Mouse (Mus musculus): ENCODE results near the gene Grap2. TPM values are rescaled to one million over a fixed set of nuclear protein-coding genes. Genes with fewer than 3 reads are reported as not detected.
"Not testable (repeated sequence)": the region's sequence is repeated elsewhere in the genome, so short reads cannot be mapped to it uniquely, and the experiment has no call there.

The Grap2 gene
- total RNA-seq, 2 experiments from 2014 or later: 0.28 to 0.74 TPM

GRCm38 (mm10) chr15:80565106-80565665 lies 7.2 kb upstream of the Grap2 start, which contains the start of gene Enthd1:
Gene Enthd1 (minus strand): TSS chr15:80565156.
- no peak for DNase-seq (ENCODE audit: extremely low spot score in 1 of 2, low spot score in 1 of 2)

- DNase-seq (ENCODE audit: extremely low spot score in 1 of 2, low spot score in 1 of 2): no peak
Observed at GRCm38 (mm10) chr15:80566696-80567095, 5.7 kb upstream of the Grap2 start.

- no peak for DNase-seq (ENCODE audit: extremely low spot score in 1 of 2, low spot score in 1 of 2)
Observed at GRCm38 (mm10) chr15:80567139-80567538, 5.3 kb upstream of the Grap2 start.

GRCm38 (mm10) chr15:80567731-80568130 lies 4.7 kb upstream of the Grap2 start:
- no peak for DNase-seq (ENCODE audit: extremely low spot score in 1 of 2, low spot score in 1 of 2)

GRCm38 (mm10) chr15:80569205-80569604 lies 3.2 kb upstream of the Grap2 start:
- no peak for DNase-seq (ENCODE audit: extremely low spot score in 1 of 2, low spot score in 1 of 2)

GRCm38 (mm10) chr15:80570226-80570625 lies 2.2 kb upstream of the Grap2 start:
- no peak for DNase-seq (ENCODE audit: extremely low spot score in 1 of 2, low spot score in 1 of 2)

- DNase-seq (ENCODE audit: extremely low spot score in 1 of 2, low spot score in 1 of 2): no peak
Observed at GRCm38 (mm10) chr15:80571611-80572010, 783 bp upstream of the Grap2 start.

GRCm38 (mm10) chr15:80572811-80573520 lies 572 bp downstream of the Grap2 start:
- DNase-seq (ENCODE audit: extremely low spot score in 1 of 2, low spot score in 1 of 2): no peak

- no peak for DNase-seq (ENCODE audit: extremely low spot score in 1 of 2, low spot score in 1 of 2)
Observed at GRCm38 (mm10) chr15:80574211-80575040, 2.0 kb downstream of the Grap2 start.

GRCm38 (mm10) chr15:80575817-80576370 lies 3.5 kb downstream of the Grap2 start:
- DNase-seq (ENCODE audit: extremely low spot score in 1 of 2, low spot score in 1 of 2): no peak

GRCm38 (mm10) chr15:80576415-80576994 lies 4.1 kb downstream of the Grap2 start:
- DNase-seq (ENCODE audit: extremely low spot score in 1 of 2, low spot score in 1 of 2): no peak

GRCm38 (mm10) chr15:80577166-80577960 lies 5.0 kb downstream of the Grap2 start:
- no peak for DNase-seq (ENCODE audit: extremely low spot score in 1 of 2, low spot score in 1 of 2)

- no peak for DNase-seq (ENCODE audit: extremely low spot score in 1 of 2, low spot score in 1 of 2)
Observed at GRCm38 (mm10) chr15:80579121-80579520, 6.7 kb downstream of the Grap2 start.

GRCm38 (mm10) chr15:80580585-80580984 lies 8.2 kb downstream of the Grap2 start:
- DNase-seq (ENCODE audit: extremely low spot score in 1 of 2, low spot score in 1 of 2): not testable (repeated sequence)

- no peak for DNase-seq (ENCODE audit: extremely low spot score in 1 of 2, low spot score in 1 of 2)
Observed at GRCm38 (mm10) chr15:80582581-80583495, 10.4 kb downstream of the Grap2 start.

- DNase-seq (ENCODE audit: extremely low spot score in 1 of 2, low spot score in 1 of 2): no peak
Observed at GRCm38 (mm10) chr15:80586296-80586695, 13.9 kb downstream of the Grap2 start.

GRCm38 (mm10) chr15:80590641-80591040 lies 18.2 kb downstream of the Grap2 start:
- DNase-seq (ENCODE audit: extremely low spot score in 1 of 2, low spot score in 1 of 2): no peak

GRCm38 (mm10) chr15:80592737-80593136 lies 20.3 kb downstream of the Grap2 start:
- no peak for DNase-seq (ENCODE audit: extremely low spot score in 1 of 2, low spot score in 1 of 2)

GRCm38 (mm10) chr15:80593877-80594276 lies 21.5 kb downstream of the Grap2 start:
- DNase-seq (ENCODE audit: extremely low spot score in 1 of 2, low spot score in 1 of 2): no peak

Measured in layer of hippocampus, postnatal 25 days (tissue).